Mouse (Mus musculus) neural tube, embryonic 14.5 days (tissue): ENCODE measurements around the gene Gm13694. TPM values are rescaled to one million over a fixed set of nuclear protein-coding genes. Genes with fewer than 3 reads are reported as not detected.
"Not testable (repeated sequence)": the region's sequence is repeated elsewhere in the genome, so short reads cannot be mapped to it uniquely, and the experiment has no call there.

Experiments used
- ATAC-seq: fragments of 200-750 bp; cut with Nextera tagmentation; 2 replicates; pipeline ENCODE4 v1.8.0; 2017; ENCODE audit warnings: low read depth, mild to moderate bottlenecking, moderate TSS enrichment, moderate library complexity
- H3K27ac ChIP-seq: fragments of 300-500 bp; sonication (generic); 2 replicates; pipeline ENCODE4 v1.5.1; 2014; ENCODE audit warnings: low read depth, mild to moderate bottlenecking, control low read depth, low read length, moderate library complexity, mixed read lengths
- H3K27me3 ChIP-seq: fragments of 300-500 bp; sonication (generic); 2 replicates; pipeline ENCODE4 v1.6.1; 2014; ENCODE audit warnings: low read length; ENCODE audit not compliant: control insufficient read depth, insufficient read depth
- H3K36me3 ChIP-seq: fragments of 300-500 bp; sonication (generic); 2 replicates; pipeline ENCODE4 v1.6.1; 2014; ENCODE audit warnings: low read length, mixed read lengths; ENCODE audit not compliant: control insufficient read depth, insufficient read depth
- H3K4me1 ChIP-seq: fragments of 300-500 bp; sonication (generic); 2 replicates; pipeline ENCODE4 v1.6.1; 2014; ENCODE audit warnings: low read length; ENCODE audit not compliant: control insufficient read depth, insufficient read depth
- H3K4me2 ChIP-seq: fragments of 300-500 bp; sonication (generic); 2 replicates; pipeline ENCODE4 v1.6.1; 2014; ENCODE audit warnings: mild to moderate bottlenecking, low read depth, low read length, control low read depth
- H3K4me3 ChIP-seq: fragments of 300-500 bp; sonication (generic); 2 replicates; pipeline ENCODE4 v1.5.1; 2014; ENCODE audit warnings: low read depth, low read length, control low read depth, mixed read lengths
- H3K9ac ChIP-seq: fragments of 300-500 bp; sonication (generic); replicated peaks from 2 replicates; pipeline ENCODE4 v1.6.1; 2014; ENCODE audit warnings: low read depth, mild to moderate bottlenecking, control low read depth, low read length, mixed read lengths
- H3K9me3 ChIP-seq: fragments of 300-500 bp; sonication (generic); 2 replicates; pipeline ENCODE4 v1.6.1; 2016; ENCODE audit warnings: low read length; ENCODE audit not compliant: control insufficient read depth
- WGBS: fragments of 180-500 bp; shearing (Covaris S2); extraction: QIAGEN DNeasy Blood & Tissue Kit; methylation state at CpG from one replicate; pipeline ENCODE4 v1.1.7; 2014; 5-methylcytosine and 5-hydroxymethylcytosine counted together
- polyA plus RNA-seq: library from polyadenylated mRNA; unstranded; fragments of >200 nt; fragmentation: Nextera tagmentation; extraction: Ambion mirVana; gene quantifications from 2 replicates; pipeline ENCODE4 v1.2.1, GENCODE M21; 2014

Gene Gm13694
- polyA plus RNA-seq, 1 experiment from 2014 or later: not detected

DNA sequence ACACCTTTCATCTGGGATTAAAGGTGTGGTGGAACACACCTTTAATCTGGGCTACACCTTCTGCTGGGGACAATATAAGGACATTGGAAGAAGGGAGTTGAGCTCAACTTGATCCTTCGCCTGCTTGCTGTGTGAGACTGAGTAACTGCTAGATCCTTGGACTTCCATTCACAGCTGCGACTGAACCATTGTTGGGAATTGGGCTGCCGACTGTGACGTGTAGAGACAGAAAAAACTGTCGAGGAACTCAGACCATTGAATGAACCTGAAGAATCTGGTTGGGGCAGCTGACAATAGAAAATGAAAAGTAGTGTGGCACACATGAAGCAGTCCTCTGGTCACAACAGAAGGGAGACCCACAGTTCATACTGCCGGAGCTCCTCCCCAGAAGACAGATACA lies 5.7 kb downstream of the Gm13694 start, which contains the start of gene Gm13697:
Gene Gm13697 (plus strand): TSS at position 301 of the 400 bp plus-strand sequence.
- ATAC-seq, H3K4me1 ChIP-seq, H3K36me3 ChIP-seq, H3K9ac ChIP-seq, H3K4me2 ChIP-seq, H3K27me3 ChIP-seq, H3K27ac ChIP-seq, H3K4me3 ChIP-seq, H3K9me3 ChIP-seq: not testable (repeated sequence)
- WGBS: no CpG with 5 or more reads among the region's 6 CpGs

DNA sequence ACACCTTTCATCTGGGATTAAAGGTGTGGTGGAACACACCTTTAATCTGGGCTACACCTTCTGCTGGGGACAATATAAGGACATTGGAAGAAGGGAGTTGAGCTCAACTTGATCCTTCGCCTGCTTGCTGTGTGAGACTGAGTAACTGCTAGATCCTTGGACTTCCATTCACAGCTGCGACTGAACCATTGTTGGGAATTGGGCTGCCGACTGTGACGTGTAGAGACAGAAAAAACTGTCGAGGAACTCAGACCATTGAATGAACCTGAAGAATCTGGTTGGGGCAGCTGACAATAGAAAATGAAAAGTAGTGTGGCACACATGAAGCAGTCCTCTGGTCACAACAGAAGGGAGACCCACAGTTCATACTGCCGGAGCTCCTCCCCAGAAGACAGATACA lies 11.5 kb downstream of the Gm13694 start, which contains the start of gene Gm13691:
Gene Gm13691 (plus strand): TSS at position 301 of the 400 bp plus-strand sequence.
- H3K27me3 ChIP-seq: not testable (repeated sequence)

GRCm38 (mm10) chr2:83993639-83994255 lies 15.0 kb downstream of the Gm13694 start:
- not testable (repeated sequence) for H3K27me3 ChIP-seq, H3K9ac ChIP-seq, H3K9me3 ChIP-seq, H3K4me2 ChIP-seq, H3K4me1 ChIP-seq, H3K27ac ChIP-seq, H3K4me3 ChIP-seq, H3K36me3 ChIP-seq, ATAC-seq
- WGBS: 70% methylated on average over 7 of the region's 9 CpGs

More for the DNA sequence above, 11.5 kb downstream of the Gm13694 start, which contains the start of gene Gm13691:
- not testable (repeated sequence) for ATAC-seq, H3K4me2 ChIP-seq, H3K36me3 ChIP-seq, H3K27ac ChIP-seq, H3K9ac ChIP-seq, H3K4me3 ChIP-seq, H3K4me1 ChIP-seq, H3K9me3 ChIP-seq
- no CpG with 5 or more reads among the region's 6 CpGs for WGBS

- not testable (repeated sequence) for H3K4me3 ChIP-seq, ATAC-seq, H3K36me3 ChIP-seq, H3K9ac ChIP-seq, H3K4me1 ChIP-seq, H3K4me2 ChIP-seq, H3K27me3 ChIP-seq, H3K9me3 ChIP-seq, H3K27ac ChIP-seq
- WGBS: no CpG with 5 or more reads among the region's 3 CpGs
Observed at GRCm38 (mm10) chr2:83994526-83994925, 15.8 kb downstream of the Gm13694 start.

GRCm38 (mm10) chr2:84008913-84009312 lies 30.2 kb downstream of the Gm13694 start:
- Histone ChIP-seq H3K9ac (no peak overlapping the region), H3K4me1 (no peaks in the 10 kb centered on the region), H3K9me3 (no peaks in the 10 kb centered on the region), H3K27me3 (no peaks in the 10 kb centered on the region), H3K4me2 (no peak overlapping the region), H3K4me3 (no peak overlapping the region), H3K36me3 (no peaks in the 10 kb centered on the region), H3K27ac (no peak overlapping the region)
- 69% methylated on average over 1 of the region's 1 CpGs for WGBS
- no peak for ATAC-seq

- H3K4me3 ChIP-seq: no peak overlapping the region
- no peak overlapping the region for H3K9ac ChIP-seq
- H3K9me3 ChIP-seq: no peaks in the 10 kb centered on the region
- H3K27ac ChIP-seq: no peak overlapping the region
- WGBS: 81% methylated on average over 3 of the region's 3 CpGs
- no peaks in the 10 kb centered on the region for H3K4me1 ChIP-seq
- H3K36me3 ChIP-seq: no peaks in the 10 kb centered on the region
- ATAC-seq: no peak
- H3K4me2 ChIP-seq: no peak overlapping the region
- H3K27me3 ChIP-seq: no peaks in the 10 kb centered on the region
Observed at GRCm38 (mm10) chr2:84009818-84010217, 31.1 kb downstream of the Gm13694 start.

- Histone ChIP-seq H3K4me2 (no peak overlapping the region), H3K4me3 (no peak overlapping the region), H3K36me3 (no peaks in the 10 kb centered on the region), H3K4me1 (no peaks in the 10 kb centered on the region), H3K27ac (no peak overlapping the region), H3K9ac (no peak overlapping the region), H3K9me3 (no peaks in the 10 kb centered on the region), H3K27me3 (no peaks in the 10 kb centered on the region)
- ATAC-seq: no peak
- 83% methylated on average over 6 of the region's 6 CpGs for WGBS
Observed at GRCm38 (mm10) chr2:84014572-84014971, 35.8 kb downstream of the Gm13694 start.

- H3K4me1 ChIP-seq, H3K9ac ChIP-seq, H3K27ac ChIP-seq, H3K9me3 ChIP-seq, H3K36me3 ChIP-seq, H3K4me2 ChIP-seq, H3K27me3 ChIP-seq, H3K4me3 ChIP-seq, ATAC-seq: not testable (repeated sequence)
- WGBS: 74% methylated on average over 5 of the region's 5 CpGs
Observed at GRCm38 (mm10) chr2:84016291-84016690, 37.6 kb downstream of the Gm13694 start.

DNA sequence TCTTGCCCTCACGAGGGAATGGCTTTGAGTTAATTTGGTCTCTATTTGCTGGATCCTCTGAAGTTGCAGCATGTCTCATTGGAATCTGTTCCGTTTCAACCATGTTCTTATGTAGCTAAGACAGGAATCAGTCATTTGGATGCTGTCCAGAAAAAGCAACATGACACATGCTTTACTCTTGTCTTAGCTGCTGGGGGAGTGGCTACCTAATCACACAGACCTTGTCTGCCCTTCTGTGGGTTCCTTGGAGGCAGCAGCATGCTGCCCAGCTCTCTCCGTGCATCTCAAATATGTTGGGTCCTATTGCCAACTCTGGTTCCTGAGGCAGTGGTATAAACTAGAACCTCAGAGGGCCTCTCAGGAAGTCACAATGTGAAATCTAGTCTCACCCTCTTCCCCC lies 39.6 kb downstream of the Gm13694 start:
- whole genome bisulfite sequencing: 80% methylated on average over 3 of the region's 3 CpGs
- no peak for ATAC-seq
- Histone ChIP-seq H3K4me3 (no peak overlapping the region), H3K9ac (no peak overlapping the region), H3K9me3 (no peaks in the 10 kb centered on the region), H3K27ac (no peak overlapping the region), H3K36me3 (no peaks in the 10 kb centered on the region), H3K4me1 (no peaks in the 10 kb centered on the region), H3K4me2 (no peak overlapping the region), H3K27me3 (no peaks in the 10 kb centered on the region)
